Mouse (Mus musculus) neural tube, embryonic 12.5 days (tissue): ENCODE results near the gene Cyp2c55. TPM values are rescaled to one million over a fixed set of nuclear protein-coding genes. Genes with fewer than 3 reads are reported as not detected.

Experiments used
- microRNA-seq: library from miRNA; unstranded; fragments of <30 nt; microRNA quantifications from one replicate; pipeline ENCODE4, GENCODE M21; 2017
- polyA plus RNA-seq: library from polyadenylated mRNA; unstranded; fragments of >200 nt; fragmentation: Nextera tagmentation; extraction: Ambion mirVana; gene quantifications from 2 replicates; pipeline ENCODE4 v1.2.1, GENCODE M21; 2016

Gene Cyp2c55
- polyA plus RNA-seq, 1 experiment from 2014 or later, result not detected

Small RNAs within 50 kb of the gene (microRNA-seq; reads per million reads assigned to microRNA genes)
- not detected for gene Gm23800

Other genes starting within 250 kb of the Cyp2c55 start
- gene Noc3l, start 187.8 kb upstream of the Cyp2c55 start, polyA plus RNA-seq, result 7.7 and 8.4 TPM in 2 replicates
- gene Tbc1d12, start 170.4 kb upstream of the Cyp2c55 start, polyA plus RNA-seq, result 5.6 and 6.6 TPM in 2 replicates
- gene Hells, start 76.1 kb upstream of the Cyp2c55 start, polyA plus RNA-seq, result 39.8 and 45.2 TPM in 2 replicates
- not detected in 2 replicates for gene Cyp2c65, start 54.0 kb downstream of the Cyp2c55 start, polyA plus RNA-seq
- not detected in 2 replicates for gene Cyp2c66, start 106.9 kb downstream of the Cyp2c55 start, polyA plus RNA-seq